Mouse (Mus musculus) forebrain, embryonic 14.5 days (tissue): ENCODE measurements around the gene Cyba. TPM values are rescaled to one million over a fixed set of nuclear protein-coding genes. Genes with fewer than 3 reads are reported as not detected.
A peak's percentile ranks its signal among the peaks of the same experiment; 100 is the strongest.

Experiments
- ATAC-seq: fragments of 200-750 bp; cut with Nextera tagmentation; 2 replicates; pipeline ENCODE4 v1.8.0; 2017; ENCODE audit warnings: mild to moderate bottlenecking, moderate library complexity
- DNase-seq: peaks from one replicate; pipeline ENCODE4 v3.0.0-alpha.2; 2015; ENCODE audit warnings: low spot score
- H3K27ac ChIP-seq: fragments of 300-500 bp; sonication (generic); 2 replicates; pipeline ENCODE4 v1.5.1; 2014; ENCODE audit warnings: low read depth, mild to moderate bottlenecking, control low read depth, low read length, moderate library complexity
- H3K27me3 ChIP-seq: fragments of 300-500 bp; sonication (generic); replicated peaks from 2 replicates; pipeline ENCODE4 v1.6.1; 2014; ENCODE audit warnings: low read length, control low read depth, mixed read lengths; ENCODE audit not compliant: control insufficient read depth, insufficient read depth
- H3K36me3 ChIP-seq: fragments of 300-500 bp; sonication (generic); 2 replicates; pipeline ENCODE4 v1.6.1; 2014; ENCODE audit warnings: low read length, control low read depth; ENCODE audit not compliant: control insufficient read depth, insufficient read depth
- H3K4me1 ChIP-seq: fragments of 300-500 bp; sonication (generic); 2 replicates; pipeline ENCODE4 v1.6.1; 2014; ENCODE audit warnings: antibody characterized with exemption, low read length, control low read depth; ENCODE audit not compliant: control insufficient read depth, insufficient read depth
- H3K4me2 ChIP-seq: fragments of 300-500 bp; sonication (generic); 2 replicates; pipeline ENCODE4 v1.6.1; 2014; ENCODE audit warnings: mild to moderate bottlenecking, control low read depth, low read length
- H3K4me3 ChIP-seq: fragments of 300-500 bp; sonication (generic); 2 replicates; pipeline ENCODE4 v1.5.1; 2014; ENCODE audit warnings: low read depth, low read length, control low read depth
- H3K9ac ChIP-seq: fragments of 300-500 bp; sonication (generic); 2 replicates; pipeline ENCODE4 v1.6.1; 2014; ENCODE audit warnings: mild to moderate bottlenecking, low read length, control low read depth, moderate library complexity
- H3K9me3 ChIP-seq: fragments of 300-500 bp; sonication (generic); replicated peaks from 2 replicates; pipeline ENCODE4 v1.6.1; 2016; ENCODE audit warnings: low read length, control low read depth, mixed read lengths; ENCODE audit not compliant: control insufficient read depth
- WGBS: fragments of 180-500 bp; shearing (Covaris S2); extraction: QIAGEN DNeasy Blood & Tissue Kit; methylation state at CpG from one replicate; pipeline ENCODE4 v1.1.7; 2014; 5-methylcytosine and 5-hydroxymethylcytosine counted together
- polyA plus RNA-seq: library from polyadenylated mRNA; unstranded; fragments of >200 nt; fragmentation: Nextera tagmentation; extraction: Ambion mirVana; gene quantifications from 2 replicates; pipeline ENCODE4 v1.2.1, GENCODE M21; 2014

Cyba gene
- 33.5 and 39.3 TPM in 2 replicates for polyA plus RNA-seq

- no peaks in the 10 kb centered on the region for H3K27me3 ChIP-seq
- H3K9me3 ChIP-seq = no peaks in the 10 kb centered on the region
Observed at GRCm38 (mm10) chr8:122432443-122433268, at the start of gene Cyba. Cyba (minus strand) TSS chr8:122432930.

GRCm38 (mm10) chr8:122482448-122482847 lies 49.7 kb upstream of the Cyba start:
- Histone ChIP-seq H3K9me3 (no peaks in the 10 kb centered on the region), H3K36me3 (peaks cover 66% of the 10 kb centered on the region), H3K27ac (no peak overlapping the region), H3K4me2 (no peak overlapping the region), H3K9ac (no peak overlapping the region), H3K4me1 (no peaks in the 10 kb centered on the region), H3K27me3 (no peaks in the 10 kb centered on the region), H3K4me3 (no peak overlapping the region)
- 96% methylated on average over 8 of the region's 8 CpGs for WGBS
- DNase-seq (no peak), ATAC-seq (no peak)

More at GRCm38 (mm10) chr8:122432443-122433268, at the start of gene Cyba:
- no peak within 1 kb of the TSS for H3K27ac ChIP-seq
- peak; percentile 46 for DNase-seq
- peak; percentile 80 for ATAC-seq
- peak within 1 kb of the TSS; percentile 60 for H3K9ac ChIP-seq
- WGBS = 7% methylated on average over 36 of the region's 45 CpGs
- peaks cover 40% of the 10 kb centered on the region for H3K36me3 ChIP-seq
- H3K4me2 ChIP-seq = peak within 1 kb of the TSS; percentile 64
- peaks cover 4% of the 10 kb centered on the region; the same call in 1 of the 2 replicates for H3K4me1 ChIP-seq
- H3K4me3 ChIP-seq = peak within 1 kb of the TSS; percentile 28

- ATAC-seq = peak; percentile 97
Observed at GRCm38 (mm10) chr8:122475580-122476320, 43.0 kb upstream of the Cyba start, which contains the start of the genes Rnf166 and Ctu2. Rnf166 (minus strand) TSS chr8:122476064. Ctu2 (plus strand) TSS chr8:122476143.

GRCm38 (mm10) chr8:122474951-122475560 lies 42.3 kb upstream of the Cyba start:
- peaks cover 39% of the 10 kb centered on the region for H3K36me3 ChIP-seq
- WGBS = 17% methylated on average over 16 of the region's 16 CpGs
- peak overlapping the region; percentile 18; the same call in 1 of the 2 replicates for H3K27ac ChIP-seq
- peaks cover 9% of the 10 kb centered on the region; the same call in 1 of the 2 replicates for H3K4me1 ChIP-seq
- ATAC-seq = peak; percentile 4; the same call in 1 of the 2 replicates
- no peaks in the 10 kb centered on the region for H3K27me3 ChIP-seq
- H3K4me3 ChIP-seq = peak overlapping the region; percentile 98
- peak overlapping the region; percentile 89 for H3K4me2 ChIP-seq
- peak; percentile 19 for DNase-seq
- peak overlapping the region; percentile 96 for H3K9ac ChIP-seq
- no peaks in the 10 kb centered on the region for H3K9me3 ChIP-seq

More at GRCm38 (mm10) chr8:122475580-122476320, 43.0 kb upstream of the Cyba start, which contains the start of the genes Rnf166 and Ctu2:
- WGBS = under 1% methylated on average over 93 of the region's 103 CpGs
- no peaks in the 10 kb centered on the region for H3K27me3 ChIP-seq
- no peaks in the 10 kb centered on the region for H3K9me3 ChIP-seq
- peak; percentile 91 for DNase-seq
- H3K9ac ChIP-seq = peak within 1 kb of the TSS; percentile 96
- peak within 1 kb of the TSS; percentile 79 for H3K27ac ChIP-seq
- H3K36me3 ChIP-seq = peaks cover 41% of the 10 kb centered on the region
- peaks cover 9% of the 10 kb centered on the region; the same call in 1 of the 2 replicates for H3K4me1 ChIP-seq
- peak within 1 kb of the TSS; percentile 98 for H3K4me3 ChIP-seq
- peak within 1 kb of the TSS; percentile 89 for H3K4me2 ChIP-seq

- Histone ChIP-seq H3K27me3 (no peaks in the 10 kb centered on the region), H3K36me3 (peaks cover 32% of the 10 kb centered on the region), H3K9me3 (no peaks in the 10 kb centered on the region), H3K4me1 (peaks cover 9% of the 10 kb centered on the region; the same call in 1 of the 2 replicates), H3K27ac (no peak overlapping the region), H3K9ac (no peak overlapping the region), H3K4me2 (no peak overlapping the region), H3K4me3 (no peak overlapping the region)
- no peak for DNase-seq
- ATAC-seq = no peak
- 90% methylated on average over 8 of the region's 8 CpGs for WGBS
Observed at GRCm38 (mm10) chr8:122473911-122474421, 41.2 kb upstream of the Cyba start.

GRCm38 (mm10) chr8:122470691-122471090 lies 38.0 kb upstream of the Cyba start:
- no peak for DNase-seq
- H3K9me3 ChIP-seq = no peaks in the 10 kb centered on the region
- no peak for ATAC-seq
- H3K9ac ChIP-seq = no peak overlapping the region
- H3K27ac ChIP-seq = no peak overlapping the region
- no peak overlapping the region for H3K4me2 ChIP-seq
- WGBS = 86% methylated on average over 5 of the region's 5 CpGs
- H3K36me3 ChIP-seq = peaks cover 44% of the 10 kb centered on the region
- peaks cover 4% of the 10 kb centered on the region; the same call in 1 of the 2 replicates for H3K4me1 ChIP-seq
- H3K27me3 ChIP-seq = no peaks in the 10 kb centered on the region
- no peak overlapping the region for H3K4me3 ChIP-seq

- H3K9ac ChIP-seq = no peak overlapping the region
- peaks cover 50% of the 10 kb centered on the region for H3K36me3 ChIP-seq
- H3K4me2 ChIP-seq = no peak overlapping the region
- DNase-seq = no peak
- H3K4me1 ChIP-seq = peaks cover 2% of the 10 kb centered on the region; the same call in 1 of the 2 replicates
- ATAC-seq = no peak
- no peak overlapping the region for H3K4me3 ChIP-seq
- H3K27me3 ChIP-seq = no peaks in the 10 kb centered on the region
- no peaks in the 10 kb centered on the region for H3K9me3 ChIP-seq
- no peak overlapping the region for H3K27ac ChIP-seq
- 87% methylated on average over 10 of the region's 10 CpGs for WGBS
Observed at GRCm38 (mm10) chr8:122469965-122470364, 37.2 kb upstream of the Cyba start.

- H3K4me2 ChIP-seq = no peak overlapping the region
- no peaks in the 10 kb centered on the region for H3K9me3 ChIP-seq
- H3K9ac ChIP-seq = no peak overlapping the region
- WGBS = 82% methylated on average over 6 of the region's 6 CpGs
- H3K36me3 ChIP-seq = peaks cover 50% of the 10 kb centered on the region
- ATAC-seq (no peak), DNase-seq (no peak)
- H3K27ac ChIP-seq = no peak overlapping the region
- no peak overlapping the region for H3K4me3 ChIP-seq
- H3K4me1 ChIP-seq = no peaks in the 10 kb centered on the region
- H3K27me3 ChIP-seq = no peaks in the 10 kb centered on the region
Observed at GRCm38 (mm10) chr8:122469407-122469806, 36.7 kb upstream of the Cyba start.
